ENCODE assay signal across 13 mouse cellular contexts in genomic region chr1:90285318-90285717, GRCm38 (mm10).
A peak's percentile ranks its signal among the peaks of the same experiment; 100 is the strongest.
DNase-seq lines count a peak whose midpoint lies in the region; ATAC-seq and TF ChIP-seq lines count a peak whose summit lies in the region.
"Had no signal": no experiment of that assay in that cellular context is flagged by ENCODE, and none has a peak within 500 bp of the region (broad histone marks: within the 10 kb centered on the region; RNA-seq: fewer than 3 reads in every experiment).

No protein-coding gene starts in this region.

- no peak overlapping the region for H3K4me3 ChIP-seq in layer of hippocampus, adult 2 months
- no peak overlapping the region for H3K4me3 ChIP-seq in midbrain, embryonic 15.5 days

- H3K4me1 ChIP-seq in midbrain, embryonic 15.5 days: peaks cover 44% of the 10 kb centered on the region

- H3K4me2 ChIP-seq in midbrain, embryonic 15.5 days: no peak overlapping the region
- H3K4me2 ChIP-seq: liver, embryonic 11.5 days had no signal

- no peak for ATAC-seq in midbrain, embryonic 15.5 days (replicated peaks)
- ATAC-seq: intestine, postnatal 0 days had no signal

- H3K9me3 ChIP-seq in midbrain, embryonic 15.5 days: no peaks in the 10 kb centered on the region

- no peaks in the 10 kb centered on the region for H3K27me3 ChIP-seq in midbrain, embryonic 15.5 days (replicated peaks)

- 23% methylated on average over 4 of the region's 4 CpGs for WGBS in midbrain, embryonic 15.5 days

- H3K27ac ChIP-seq in layer of hippocampus, adult 2 months: peak overlapping the region; percentile 93
- peak overlapping the region; percentile 71; the same call in 1 of the 2 replicates for H3K27ac ChIP-seq in midbrain, embryonic 15.5 days

- H3K9ac ChIP-seq in midbrain, embryonic 15.5 days: no peak overlapping the region

- H3K36me3 ChIP-seq in midbrain, embryonic 15.5 days (replicated peaks): no peaks in the 10 kb centered on the region

- TF ChIP-seq CTCF in layer of hippocampus, adult 2 months (conservative IDR thresholded peaks at IDR 0.05): no peak

- no peak for DNase-seq in layer of hippocampus, adult 2 months (ENCODE audit: low spot score in 2 of 2)
- no peak for DNase-seq in layer of hippocampus, adult 9-10 months (ENCODE audit: low spot score)
- DNase-seq in cerebellum, adult 11-12 months: peak; percentile 62
- peak; percentile 43 to 56 for DNase-seq in cerebellum, postnatal 25 days
- no peak for DNase-seq in right cerebral cortex, postnatal 14 days
- DNase-seq in gastrocnemius, adult 18-20 months (ENCODE audit: low spot score): no peak
- DNase-seq: heart, postnatal 14 days; kidney, postnatal 36 days; lung, postnatal 36 days; thymus, postnatal 36 days had no signal

Comparison
In these comparisons a context has a peak if more than half of its experiments do, and no peak if none do; other contexts are left out.
1. DNase-seq: peak in cerebellum, adult 11-12 months (single experiment) and cerebellum, postnatal 25 days (2 of 2); none in layer of hippocampus, adult 2 months (0 of 2), layer of hippocampus, adult 9-10 months (single experiment), right cerebral cortex, postnatal 14 days (single experiment) and gastrocnemius, adult 18-20 months (single experiment).